In genomic region chr19:44930122-44930521, GRCm38 (mm10) we compare ENCODE assay signal across 8 mouse cellular contexts. TPM values are rescaled to one million over a fixed set of nuclear protein-coding genes. Genes with fewer than 3 reads are reported as not detected.
DNase-seq lines count a peak whose midpoint lies in the region; ATAC-seq lines count a peak whose summit lies in the region.

No protein-coding gene starts in this region.

- peak overlapping the region; percentile 48; the same call in 1 of the 2 replicates for H3K27ac ChIP-seq in heart, embryonic 11.5 days (ENCODE audit: low read depth, low read length)
- H3K27ac ChIP-seq in heart, embryonic 16.5 days (ENCODE audit: low read length) = peak overlapping the region; percentile 85
- H3K27ac ChIP-seq in macrophage = peak overlapping the region; percentile 66

- H3K36me3 ChIP-seq in heart, embryonic 11.5 days (ENCODE audit: control insufficient read depth, insufficient read depth, low read length) = peaks cover 2% of the 10 kb centered on the region
- H3K36me3 ChIP-seq in heart, embryonic 16.5 days (ENCODE audit: control insufficient read depth, insufficient read depth) = peaks cover 3% of the 10 kb centered on the region
- peaks cover 3% of the 10 kb centered on the region; the same call in 1 of the 2 replicates for H3K36me3 ChIP-seq in macrophage (ENCODE audit: inconsistent target)

- H3K9me3 ChIP-seq in heart, embryonic 11.5 days (replicated peaks; ENCODE audit: control insufficient read depth, low read length) = no peaks in the 10 kb centered on the region
- H3K9me3 ChIP-seq in heart, embryonic 16.5 days (replicated peaks; ENCODE audit: control insufficient read depth, low read length) = no peaks in the 10 kb centered on the region

- H3K9ac ChIP-seq in heart, embryonic 11.5 days (ENCODE audit: low read depth, low read length) = peak overlapping the region; percentile 63
- peak overlapping the region; percentile 69 for H3K9ac ChIP-seq in heart, embryonic 16.5 days (ENCODE audit: low read length)

- H3K79me2 ChIP-seq in macrophage (ENCODE audit: inconsistent target) = peaks cover 40% of the 10 kb centered on the region

- peak overlapping the region; percentile 73 for H3K4me2 ChIP-seq in heart, embryonic 11.5 days
- H3K4me2 ChIP-seq in heart, embryonic 16.5 days (ENCODE audit: low read depth, low read length) = peak overlapping the region; percentile 69

- ATAC-seq in heart, embryonic 11.5 days (replicated peaks; ENCODE audit: insufficient number of reproducible peaks, low FRiP score, low TSS enrichment) = no peak
- ATAC-seq in heart, embryonic 16.5 days (replicated peaks; ENCODE audit: extremely low read depth, insufficient read depth, low FRiP score) = no peak

- peaks cover 37% of the 10 kb centered on the region for H3K4me1 ChIP-seq in heart, embryonic 11.5 days (ENCODE audit: control insufficient read depth, insufficient read depth, low read length)
- peaks cover 41% of the 10 kb centered on the region for H3K4me1 ChIP-seq in heart, embryonic 16.5 days (ENCODE audit: control insufficient read depth, insufficient read depth, low read length)

- H3K27me3 ChIP-seq in heart, embryonic 11.5 days (ENCODE audit: control insufficient read depth, insufficient read depth, low read length) = no peaks in the 10 kb centered on the region
- H3K27me3 ChIP-seq in heart, embryonic 16.5 days (ENCODE audit: control insufficient read depth, insufficient read depth, low read length) = no peaks in the 10 kb centered on the region

- 45% methylated on average over 2 of the region's 2 CpGs for WGBS in heart, embryonic 11.5 days (ENCODE audit: insufficient replicate concordance)
- WGBS in heart, embryonic 16.5 days = 31% methylated on average over 2 of the region's 2 CpGs
- WGBS in macrophage (ENCODE audit: missing documents) = 12% methylated on average over 2 of the region's 2 CpGs

- H3K4me3 ChIP-seq in heart, embryonic 11.5 days (ENCODE audit: low read depth, low read length) = peak overlapping the region; percentile 94
- H3K4me3 ChIP-seq in heart, embryonic 16.5 days (ENCODE audit: low read length) = peak overlapping the region; percentile 96
- peak overlapping the region; percentile 35 for H3K4me3 ChIP-seq in macrophage (ENCODE audit: inconsistent target)

- DNase-seq in heart, adult 9 months (ENCODE audit: low spot score in 2 of 2) = no peak
- DNase-seq in ES-CJ7 (ENCODE audit: low read depth, low spot score) = peak; percentile 27
- no peak for DNase-seq in adrenal gland, postnatal 4 days (ENCODE audit: low spot score in 2 of 2)
- DNase-seq in testis, postnatal 14 days (ENCODE audit: low spot score) = no peak
- no peak for DNase-seq in ovary, adult 18-20 months (ENCODE audit: low spot score)

RNA-seq across cellular contexts. Expression of gene Slf2, which starts 0.8 kb away (rescaled TPM):
- 57.1 and 62.0 TPM in 2 replicates for polyA plus RNA-seq in heart, embryonic 11.5 days (2014; fragmentation: Nextera tagmentation; extraction: Ambion mirVana)
- polyA plus RNA-seq in heart, embryonic 16.5 days (2015; fragmentation: Nextera tagmentation; extraction: Ambion mirVana) = 30.9 and 35.5 TPM in 2 replicates
- 100 to 1,000 TPM in 3 of 26 experiments, 10 to 100 TPM in 23; 34.4 to 118 (median 72.4) TPM for total RNA-seq in macrophage (2018; cell fraction: chromatin; rRNA removed)
- total RNA-seq in macrophage (2018; cell fraction: cytosol; rRNA removed) = 10 to 100 TPM; 16.1 to 41.2 (median 27.7) TPM
- total RNA-seq in macrophage (2018; cell fraction: nucleus; rRNA removed) = 100 to 1,000 TPM in 1 of 26 experiments, 10 to 100 TPM in 25; 33.7 to 110 (median 52.2) TPM
- polyA plus RNA-seq in macrophage (2018) = 17.7 to 22.1 TPM (median 21.7 TPM) in 3 replicates
- total RNA-seq in adrenal gland, postnatal 4 days (2021) = 10 to 100 TPM; 38.4 to 39.8 TPM

RNA-seq across cellular contexts. Expression of gene Sema4g, which starts 58.8 kb away (rescaled TPM):
- 1.0 and 1.4 TPM in 2 replicates for polyA plus RNA-seq in heart, embryonic 11.5 days (2014; fragmentation: Nextera tagmentation; extraction: Ambion mirVana)
- 0.79 and 0.94 TPM in 2 replicates for polyA plus RNA-seq in heart, embryonic 16.5 days (2015; fragmentation: Nextera tagmentation; extraction: Ambion mirVana)
- total RNA-seq in macrophage (2018; cell fraction: chromatin; rRNA removed) = 1 to 10 TPM in 11 of 26 experiments, under 1 TPM in 14, not detected in 1; 0.08 to 2.4 (median 0.87) TPM
- under 1 TPM in 5 of 26 experiments, not detected in 21; 0.03 to 0.09 (median 0.05) TPM for total RNA-seq in macrophage (2018; cell fraction: cytosol; rRNA removed)
- 1 to 10 TPM in 2 of 26 experiments, under 1 TPM in 22, not detected in 2; 0.11 to 1.5 (median 0.48) TPM for total RNA-seq in macrophage (2018; cell fraction: nucleus; rRNA removed)
- polyA plus RNA-seq in macrophage (2018) = 0.04 TPM in 1 of 3 replicates, not detected in the others
- total RNA-seq in adrenal gland, postnatal 4 days (2021) = 10 to 100 TPM; 15.5 to 26.5 TPM

Comparison
In these comparisons a context has a peak if more than half of its experiments do, and no peak if none do; other contexts are left out.
1. H3K4me3 ChIP-seq: peak in every context shown above with its lines; median percentile 96 in heart, embryonic 16.5 days; 94 in heart, embryonic 11.5 days; 35 in macrophage.